Mouse (Mus musculus) embryonic stem cell, embryonic (primary cell): ENCODE measurements at regions not wholly inside any gene's neighbourhood (a gene's known extent, or its start where the extent isn't known, plus 50 kb on each side); places are given as distances from the start of the nearest gene placed in this dataset.

Experiments used
- CTCF ChIA-PET, 4 experiments: fragments of 300-600 bp in 2 of 4; fragments of 350-600 bp in 2 of 4; sonication (Branson Sonifier 250); formaldehyde crosslinking; loops; one replicate each; lab custom pipeline; 2022; ENCODE audit warnings: inconsistent platforms in 2 of 4; lab: Charles Lee
- POLR2A ChIA-PET, 4 experiments: fragments of 300-600 bp in 2 of 4; fragments of 350-600 bp in 2 of 4; sonication (Branson Sonifier 250); formaldehyde crosslinking; loops; one replicate each; lab custom pipeline; 2022; ENCODE audit warnings: antibody characterized with exemption in 4 of 4, inconsistent platforms in 1 of 4; lab: Charles Lee

DNA sequence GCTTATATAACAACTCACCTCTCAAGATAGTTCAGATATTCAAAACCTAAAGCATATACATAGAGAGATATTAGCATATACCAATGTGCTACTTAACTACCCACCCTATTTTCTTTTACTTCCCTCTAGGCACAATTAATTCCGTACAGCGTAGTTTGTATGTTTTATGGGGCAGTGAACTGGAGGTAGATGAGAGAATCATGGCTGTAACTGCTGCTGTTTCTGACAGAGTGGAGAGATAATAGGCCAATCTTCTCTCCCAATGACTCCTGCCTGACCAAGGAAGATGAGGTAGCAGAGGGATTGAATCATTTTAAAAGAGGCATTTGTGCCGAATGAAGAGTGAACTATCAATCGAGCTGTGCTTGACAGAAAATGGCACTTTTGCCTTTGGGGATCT lies 1640.1 kb upstream of the B3galt2 start:
- POLR2A ChIA-PET = no interaction called here
- CTCF ChIA-PET = no interaction called here

DNA sequence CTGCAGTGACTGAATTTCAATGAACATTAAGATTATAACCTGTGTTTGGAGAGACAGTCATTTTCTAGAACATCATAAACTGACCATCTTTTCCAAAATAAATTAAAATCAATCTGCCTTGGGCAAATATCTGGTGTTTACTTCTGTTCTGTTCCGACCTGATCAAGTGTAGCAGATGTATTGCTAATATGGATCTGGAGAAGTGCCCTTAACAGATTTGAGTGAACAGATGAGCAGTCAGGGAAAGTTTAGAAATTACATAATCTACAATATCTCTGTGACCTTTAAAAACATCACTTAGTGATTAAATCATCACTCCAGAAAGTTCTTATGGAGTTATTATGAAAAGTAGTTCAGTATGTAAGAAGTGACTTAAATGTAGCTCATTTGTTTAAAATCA lies 1634.1 kb upstream of the B3galt2 start:
- ChIA-PET POLR2A (no interaction called here), CTCF (no interaction called here)

- POLR2A ChIA-PET = no interaction called here
- CTCF ChIA-PET = no interaction called here
Measured at GRCm38 (mm10) chr1:142042751-142043150, 1597.7 kb upstream of the B3galt2 start.

DNA sequence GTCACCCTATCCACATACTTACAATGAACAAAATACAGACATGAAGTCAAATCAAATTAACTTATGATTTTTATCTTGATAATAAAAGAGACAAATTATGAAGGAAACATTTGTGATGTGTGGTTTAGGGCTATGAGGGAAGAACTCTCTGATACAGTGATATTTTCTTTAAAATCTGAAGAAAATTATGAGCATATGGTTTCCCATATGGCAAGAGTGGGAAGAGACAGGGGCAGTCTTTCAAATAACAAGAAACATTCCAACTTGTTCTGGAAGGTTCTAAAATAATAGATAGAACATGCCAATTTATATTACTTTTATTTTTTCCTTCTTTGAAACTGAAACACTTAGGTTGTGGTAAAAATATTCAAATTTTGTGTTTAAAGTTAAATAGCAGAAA lies 1585.3 kb upstream of the B3galt2 start:
- CTCF ChIA-PET = no interaction called here
- POLR2A ChIA-PET = no interaction called here
